Mouse (Mus musculus) kidney, postnatal 0 days (tissue): ENCODE results near the gene Wfdc1. TPM values are rescaled to one million over a fixed set of nuclear protein-coding genes. Genes with fewer than 3 reads are reported as not detected.

Source experiments
- ATAC-seq: fragments of 200-750 bp; cut with Nextera tagmentation; replicated peaks from 2 replicates; pipeline ENCODE4 v1.8.0; 2017; ENCODE audit warnings: low read depth, moderate number of reproducible peaks, moderate TSS enrichment, moderate library complexity; ENCODE audit not compliant: low FRiP score
- DNase-seq: peaks from one replicate; pipeline ENCODE4 v3.0.0-alpha.2; 2016; ENCODE audit warnings: low spot score
- H3K27ac ChIP-seq: fragments of 300-500 bp; sonication (generic); 2 replicates; pipeline ENCODE4 v1.5.1; 2014; ENCODE audit warnings: mild to moderate bottlenecking
- H3K27me3 ChIP-seq: fragments of 300-500 bp; sonication (generic); 2 replicates; pipeline ENCODE4 v1.6.1; 2014; ENCODE audit warnings: low read length, mixed read lengths; ENCODE audit not compliant: insufficient read depth
- H3K36me3 ChIP-seq: fragments of 300-500 bp; sonication (generic); 2 replicates; pipeline ENCODE4 v1.6.1; 2014; ENCODE audit warnings: low read length, mixed read lengths; ENCODE audit not compliant: insufficient read depth
- H3K4me1 ChIP-seq: fragments of 300-500 bp; sonication (generic); replicated peaks from 2 replicates; pipeline ENCODE4 v1.6.1; 2014; ENCODE audit warnings: antibody characterized with exemption, low read length, mixed read lengths; ENCODE audit not compliant: insufficient read depth
- H3K4me2 ChIP-seq: fragments of 300-500 bp; sonication (generic); 2 replicates; pipeline ENCODE4 v1.6.1; 2014; ENCODE audit warnings: mild to moderate bottlenecking, low read length, moderate library complexity, mixed read lengths
- H3K4me3 ChIP-seq: fragments of 300-500 bp; sonication (generic); replicated peaks from 2 replicates; pipeline ENCODE4 v1.5.1; 2014; ENCODE audit warnings: low read depth, low read length
- H3K9ac ChIP-seq: fragments of 300-500 bp; sonication (generic); 2 replicates; pipeline ENCODE4 v1.6.1; 2014; ENCODE audit warnings: low read depth, low read length
- H3K9me3 ChIP-seq: fragments of 300-500 bp; sonication (generic); replicated peaks from 2 replicates; pipeline ENCODE4 v1.6.1; 2016; ENCODE audit warnings: low read length, inconsistent platforms, mixed read lengths
- CTCF ChIP-seq: IDR thresholded peaks from 2 replicates; pipeline ENCODE4 v1.5.1; 2016; ENCODE audit warnings: antibody characterized with exemption, low read depth, mild to moderate bottlenecking, moderate library complexity
- WGBS: fragments of 180-500 bp; shearing (Covaris S2); extraction: QIAGEN DNeasy Blood & Tissue Kit; methylation state at CpG from one replicate; pipeline ENCODE4 v1.1.7; 2014; 5-methylcytosine and 5-hydroxymethylcytosine counted together
- polyA plus RNA-seq: library from polyadenylated mRNA; unstranded; fragments of >200 nt; fragmentation: Nextera tagmentation; extraction: Ambion mirVana; gene quantifications from 2 replicates; pipeline ENCODE4 v1.2.1, GENCODE M21; 2015

The Wfdc1 gene
- polyA plus RNA-seq, 1 experiment from 2014 or later, result 6.2 TPM

GRCm38 (mm10) chr8:119727093-119727492, 60.9 kb downstream of the Wfdc1 start:
- Histone ChIP-seq H3K9me3 (no peaks in the 10 kb centered on the region), H3K27ac (no peak overlapping the region), H3K4me3 (no peak overlapping the region), H3K27me3 (no peaks in the 10 kb centered on the region), H3K4me2 (no peak overlapping the region), H3K4me1 (no peaks in the 10 kb centered on the region), H3K9ac (no peak overlapping the region), H3K36me3 (no peaks in the 10 kb centered on the region)
- 87% methylated on average over 8 of the region's 8 CpGs for WGBS
- no peak for DNase-seq
- ATAC-seq, result no peak
- TF ChIP-seq CTCF, result no peak

DNA sequence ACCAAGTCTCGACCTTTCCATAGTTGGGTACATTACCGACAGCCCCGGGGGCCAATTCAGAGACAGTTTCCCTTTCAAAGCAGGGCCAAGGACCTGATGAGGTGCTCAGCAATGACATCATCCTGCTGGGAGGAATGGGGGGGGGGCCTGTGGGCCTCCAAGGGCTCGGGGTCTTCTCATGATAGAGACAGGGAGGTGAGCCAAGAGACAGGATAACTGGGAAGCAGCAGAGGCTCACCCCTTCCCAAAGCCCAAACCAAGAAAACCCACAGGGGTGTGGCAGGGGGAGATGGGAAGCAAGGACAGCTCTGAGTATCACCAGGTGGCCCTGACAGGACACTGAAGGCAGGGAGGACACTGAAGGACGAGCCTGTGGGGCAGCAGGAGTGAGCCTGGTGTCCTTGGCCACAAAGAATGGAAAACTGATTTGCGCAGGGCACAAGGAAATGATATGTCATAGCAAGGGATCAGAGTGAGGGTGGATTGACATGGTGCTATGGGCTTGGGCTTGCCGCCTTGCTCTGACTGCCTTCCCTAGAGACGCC, 62.3 kb downstream of the Wfdc1 start:
- H3K4me2 ChIP-seq, result no peak overlapping the region
- DNase-seq (no peak), ATAC-seq (no peak)
- WGBS, result 84% methylated on average over 8 of the region's 8 CpGs
- no peaks in the 10 kb centered on the region for H3K36me3 ChIP-seq
- no peaks in the 10 kb centered on the region for H3K4me1 ChIP-seq
- no peak for TF ChIP-seq CTCF
- H3K9me3 ChIP-seq, result no peaks in the 10 kb centered on the region
- H3K27me3 ChIP-seq, result no peaks in the 10 kb centered on the region
- H3K4me3 ChIP-seq, result no peak overlapping the region
- H3K9ac ChIP-seq, result no peak overlapping the region
- H3K27ac ChIP-seq, result no peak overlapping the region

DNA sequence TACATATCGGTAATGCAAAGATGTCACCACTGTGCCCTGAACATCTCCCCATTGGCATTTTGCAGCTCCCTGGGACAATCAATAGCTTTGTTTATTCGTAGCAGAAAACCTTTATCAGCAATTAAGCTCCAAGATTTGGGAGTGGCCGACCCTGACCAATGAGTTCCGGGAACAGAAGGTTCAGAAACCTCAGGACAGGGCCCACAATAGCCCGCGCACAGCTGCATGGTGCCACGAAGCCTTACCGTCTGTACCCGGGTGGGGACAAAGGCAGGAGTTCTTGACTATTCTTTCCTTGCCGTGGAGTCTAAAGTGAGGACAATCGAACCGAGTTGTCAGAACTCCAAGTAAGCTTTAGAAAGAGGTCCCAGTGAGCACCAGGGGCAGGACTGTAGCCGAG, 65.9 kb downstream of the Wfdc1 start:
- H3K9ac ChIP-seq, result no peak overlapping the region
- DNase-seq, result no peak
- WGBS, result 88% methylated on average over 13 of the region's 13 CpGs
- H3K27me3 ChIP-seq, result no peaks in the 10 kb centered on the region
- ATAC-seq, result no peak
- H3K4me2 ChIP-seq, result no peak overlapping the region
- H3K9me3 ChIP-seq, result no peaks in the 10 kb centered on the region
- TF ChIP-seq CTCF, result no peak
- H3K4me1 ChIP-seq, result no peaks in the 10 kb centered on the region
- no peak overlapping the region for H3K27ac ChIP-seq
- no peaks in the 10 kb centered on the region for H3K36me3 ChIP-seq
- H3K4me3 ChIP-seq, result no peak overlapping the region

DNA sequence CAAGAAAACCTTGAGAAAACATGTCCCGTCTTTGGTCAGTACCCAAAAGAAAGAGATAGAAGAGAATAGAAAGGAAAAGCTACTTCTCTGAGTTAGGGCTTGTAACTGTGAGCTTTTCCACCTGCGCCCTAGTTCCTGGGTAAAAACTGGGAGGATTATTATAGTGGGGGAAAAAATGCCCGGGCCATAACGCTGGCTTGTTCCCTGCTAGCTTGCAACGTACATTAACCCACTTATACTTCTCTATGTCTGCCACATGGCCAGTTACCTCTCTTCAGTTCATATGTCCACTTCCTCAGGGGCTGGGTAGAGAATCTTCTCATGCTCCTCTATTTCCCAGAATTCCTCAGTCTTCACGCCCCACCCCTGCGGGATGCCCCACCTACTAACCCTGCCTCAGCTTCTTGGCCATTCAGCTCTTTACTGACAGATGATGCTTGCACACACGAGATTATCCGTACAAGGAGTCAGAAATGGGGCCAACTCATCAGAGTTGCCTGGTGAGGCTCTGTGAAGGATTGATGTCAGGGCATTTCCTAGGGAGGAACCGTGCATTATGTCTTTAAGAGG, 70.3 kb downstream of the Wfdc1 start:
- Histone ChIP-seq H3K9ac (no peak overlapping the region), H3K27ac (no peak overlapping the region), H3K4me2 (no peak overlapping the region), H3K27me3 (no peaks in the 10 kb centered on the region), H3K36me3 (no peaks in the 10 kb centered on the region), H3K4me3 (no peak overlapping the region), H3K9me3 (no peaks in the 10 kb centered on the region), H3K4me1 (no peaks in the 10 kb centered on the region)
- ATAC-seq, result no peak
- no peak for TF ChIP-seq CTCF
- no peak for DNase-seq
- 82% methylated on average over 10 of the region's 10 CpGs for WGBS

DNA sequence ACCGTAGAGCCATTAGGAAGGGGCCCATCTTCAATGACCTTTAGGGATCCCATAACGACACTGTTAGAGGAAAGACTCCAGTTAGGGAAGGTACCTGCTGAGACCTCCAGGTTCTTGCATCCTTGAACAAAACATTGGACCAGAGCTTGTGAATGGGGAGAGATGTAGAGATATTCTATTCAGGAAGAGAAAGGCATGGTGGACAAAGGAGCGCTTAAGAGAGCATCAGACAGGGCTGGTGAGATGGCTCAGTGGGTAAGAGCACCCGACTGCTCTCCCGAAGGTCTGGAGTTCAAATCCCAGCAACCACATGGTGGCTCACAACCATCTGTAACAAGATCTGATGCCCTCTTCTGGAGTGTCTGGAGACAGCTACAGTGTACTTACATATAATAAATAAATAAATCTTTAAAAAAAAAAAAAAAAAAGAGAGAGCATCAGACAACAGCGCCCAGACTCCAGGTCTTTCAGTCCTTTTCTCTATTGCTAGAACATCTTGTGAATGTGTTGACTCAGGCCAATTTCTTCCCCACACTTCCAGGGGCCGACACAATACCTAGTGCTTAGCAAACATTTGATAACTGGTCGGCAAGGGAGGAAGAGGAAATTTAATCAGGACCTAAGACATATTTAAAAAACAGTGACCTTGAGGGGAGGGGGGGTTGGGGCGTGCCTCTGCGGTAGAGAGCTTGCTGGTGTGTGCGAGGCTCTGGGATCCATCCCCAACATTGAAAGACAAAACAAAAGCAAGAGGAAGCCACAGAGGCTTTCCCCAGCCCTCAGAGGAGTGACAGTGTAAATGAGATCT, 71.1 kb downstream of the Wfdc1 start:
- DNase-seq, result no peak
- Histone ChIP-seq H3K27me3 (no peaks in the 10 kb centered on the region), H3K4me3 (no peak overlapping the region), H3K4me2 (no peak overlapping the region), H3K36me3 (no peaks in the 10 kb centered on the region), H3K27ac (no peak overlapping the region), H3K4me1 (no peaks in the 10 kb centered on the region), H3K9me3 (no peaks in the 10 kb centered on the region), H3K9ac (no peak overlapping the region)
- no peak for TF ChIP-seq CTCF
- ATAC-seq, result no peak
- WGBS, result 83% methylated on average over 11 of the region's 11 CpGs

Other genes starting within 250 kb of the Wfdc1 start
- gene Osgin1, start 232.2 kb upstream of the Wfdc1 start, polyA plus RNA-seq, result 4.1 and 4.4 TPM in 2 replicates
- gene Necab2, start 219.6 kb upstream of the Wfdc1 start, polyA plus RNA-seq, result 0.61 and 0.79 TPM in 2 replicates
- gene Slc38a8, start 164.7 kb upstream of the Wfdc1 start, polyA plus RNA-seq, result 0.06 TPM in 1 of 2 replicates, not detected in the other
- 78.4 and 86.9 TPM in 2 replicates for gene Mbtps1, start 107.6 kb upstream of the Wfdc1 start, polyA plus RNA-seq
- 27.1 and 29.4 TPM in 2 replicates for gene Hsdl1, start 91.2 kb upstream of the Wfdc1 start, polyA plus RNA-seq
- gene Dnaaf1, start 91.1 kb upstream of the Wfdc1 start, polyA plus RNA-seq, result 0.22 and 0.24 TPM in 2 replicates
- gene Taf1c, start 61.1 kb upstream of the Wfdc1 start, polyA plus RNA-seq, result 8.3 and 8.7 TPM in 2 replicates
- not detected in 2 replicates for gene Adad2, start 53.6 kb upstream of the Wfdc1 start, polyA plus RNA-seq
- gene Kcng4, start 30.7 kb upstream of the Wfdc1 start, polyA plus RNA-seq, result 0.14 and 0.28 TPM in 2 replicates
- 1.3 and 1.6 TPM in 2 replicates for gene Atp2c2, start 33.6 kb downstream of the Wfdc1 start, polyA plus RNA-seq
- gene Tldc1, start 112.1 kb downstream of the Wfdc1 start, polyA plus RNA-seq, result 11.8 and 11.9 TPM in 2 replicates
- 101 and 117 TPM in 2 replicates for gene Cotl1, start 174.2 kb downstream of the Wfdc1 start, polyA plus RNA-seq
- gene Klhl36, start 195.9 kb downstream of the Wfdc1 start, polyA plus RNA-seq, result 22.1 and 22.5 TPM in 2 replicates
- 93.5 and 97.5 TPM in 2 replicates for gene Usp10, start 244.0 kb downstream of the Wfdc1 start, polyA plus RNA-seq
- gene Gm20388, start 244.5 kb downstream of the Wfdc1 start, polyA plus RNA-seq, result not detected in 2 replicates